In the genomic region with DNA sequence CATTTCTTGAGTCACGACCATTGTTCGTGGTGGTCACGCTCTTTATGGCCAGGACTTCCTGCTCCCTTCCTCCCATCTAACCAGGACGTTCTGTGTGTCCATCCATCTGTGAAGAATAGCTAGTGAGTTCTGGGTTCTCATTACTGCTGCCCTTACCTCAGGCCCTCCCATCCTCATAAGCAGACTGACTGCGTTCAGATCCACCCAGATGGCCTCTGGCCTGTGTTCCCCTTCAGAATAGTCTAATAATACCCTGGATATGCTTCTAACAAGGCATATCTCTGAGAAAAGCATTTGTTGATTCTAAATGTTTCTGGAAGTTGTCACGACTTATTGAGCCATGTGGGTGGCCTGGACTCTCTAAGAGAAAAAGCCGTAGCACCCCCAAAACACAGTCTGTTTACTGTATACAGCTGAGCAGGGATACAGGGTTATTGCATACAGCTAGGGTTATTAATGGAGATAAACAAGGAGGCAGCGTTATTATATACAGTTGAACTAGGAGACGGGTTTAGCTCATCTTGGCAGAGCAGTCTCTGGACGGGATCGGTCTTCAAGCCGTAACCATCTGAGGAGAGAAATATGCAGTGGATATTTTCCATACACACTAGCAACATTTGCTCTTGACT, we compare ENCODE assay signal across 19 mouse cellular contexts. TPM values are rescaled to one million over a fixed set of nuclear protein-coding genes. Genes with fewer than 3 reads are reported as not detected.
DNase-seq lines count a peak whose midpoint lies in the region; ATAC-seq and TF ChIP-seq lines count a peak whose summit lies in the region.
"Had no signal": no experiment of that assay in that cellular context is flagged by ENCODE, and none has a peak within 500 bp of the region (broad histone marks: within the 10 kb centered on the region; RNA-seq: fewer than 3 reads in every experiment).

No protein-coding gene starts in this region.

- 65% methylated on average over 12 of the region's 12 CpGs for WGBS in heart, adult 2 months
- 73% methylated on average over 12 of the region's 12 CpGs for WGBS in heart, embryonic 12.5 days
- 55% methylated on average over 12 of the region's 12 CpGs for WGBS in lung, embryonic 16.5 days
- WGBS in intestine, embryonic 16.5 days, result 44% methylated on average over 12 of the region's 12 CpGs
- 50% methylated on average over 12 of the region's 12 CpGs for WGBS in stomach, postnatal 0 days
- WGBS in forebrain, embryonic 13.5 days, result 86% methylated on average over 12 of the region's 12 CpGs

- no peaks in the 10 kb centered on the region for H3K79me2 ChIP-seq in heart, adult 2 months (replicated peaks; ENCODE audit: control insufficient read depth, insufficient read depth, low read length)

- no peaks in the 10 kb centered on the region for H3K36me3 ChIP-seq in heart, adult 2 months (ENCODE audit: control insufficient read depth, insufficient read depth, low read length)
- no peaks in the 10 kb centered on the region for H3K36me3 ChIP-seq in heart, embryonic 12.5 days
- H3K36me3 ChIP-seq in lung, embryonic 16.5 days (ENCODE audit: control insufficient read depth, insufficient read depth, low read length), result no peaks in the 10 kb centered on the region
- no peaks in the 10 kb centered on the region for H3K36me3 ChIP-seq in intestine, embryonic 16.5 days (ENCODE audit: control insufficient read depth, insufficient read depth, low read length)
- H3K36me3 ChIP-seq in stomach, postnatal 0 days (ENCODE audit: control insufficient read depth, insufficient read depth, low read length), result no peaks in the 10 kb centered on the region
- H3K36me3 ChIP-seq in forebrain, embryonic 13.5 days (ENCODE audit: poor library complexity, severe bottlenecking), result no peaks in the 10 kb centered on the region
- H3K36me3 ChIP-seq: forebrain, embryonic 10.5 days; heart, embryonic 10.5 days; hindbrain, embryonic 15.5 days; liver, embryonic 13.5 days; midbrain, embryonic 13.5 days had no signal

- H3K4me3 ChIP-seq in heart, adult 2 months, result no peak overlapping the region
- no peak overlapping the region for H3K4me3 ChIP-seq in heart, embryonic 12.5 days
- H3K4me3 ChIP-seq in lung, embryonic 16.5 days (ENCODE audit: low read length), result no peak overlapping the region
- H3K4me3 ChIP-seq in intestine, embryonic 16.5 days (ENCODE audit: low read length), result no peak overlapping the region
- H3K4me3 ChIP-seq in stomach, postnatal 0 days (ENCODE audit: low read depth, low read length), result no peak overlapping the region
- H3K4me3 ChIP-seq in forebrain, embryonic 13.5 days, result no peak overlapping the region
- H3K4me3 ChIP-seq: forebrain, embryonic 10.5 days; heart, embryonic 10.5 days; hindbrain, embryonic 15.5 days; liver, embryonic 13.5 days; midbrain, embryonic 13.5 days had no signal

- no peak for TF ChIP-seq POLR2A in heart, adult 2 months (IDR thresholded peaks at IDR 0.05; ENCODE audit: insufficient read depth, low read depth, low read length)

- H3K9ac ChIP-seq in heart, adult 2 months (ENCODE audit: low read depth, low read length), result no peak overlapping the region
- no peak overlapping the region for H3K9ac ChIP-seq in heart, embryonic 12.5 days
- no peak overlapping the region for H3K9ac ChIP-seq in lung, embryonic 16.5 days (ENCODE audit: low read length)
- H3K9ac ChIP-seq in intestine, embryonic 16.5 days (ENCODE audit: low read depth, low read length), result no peak overlapping the region
- H3K9ac ChIP-seq in stomach, postnatal 0 days (ENCODE audit: low read length), result no peak overlapping the region
- H3K9ac ChIP-seq in forebrain, embryonic 13.5 days, result no peak overlapping the region
- H3K9ac ChIP-seq: hindbrain, embryonic 15.5 days; liver, embryonic 13.5 days; midbrain, embryonic 13.5 days had no signal

- no peak for DNase-seq in heart, adult 2 months
- no peak for DNase-seq in lung, postnatal 14 days
- DNase-seq in stomach, postnatal 0 days (ENCODE audit: low spot score), result no peak
- no peak for DNase-seq in left cerebral cortex, adult 9 months (ENCODE audit: low spot score in 2 of 2)
- DNase-seq: cerebellum, adult 11 months; cerebellum, postnatal 10 days; kidney, adult 11 months; liver, embryonic 13.5 days; spleen, adult 18-20 months had no signal

- no peak overlapping the region for H3K4me2 ChIP-seq in heart, embryonic 12.5 days
- no peak overlapping the region for H3K4me2 ChIP-seq in lung, embryonic 16.5 days (ENCODE audit: low read depth, low read length)
- no peak overlapping the region for H3K4me2 ChIP-seq in intestine, embryonic 16.5 days (ENCODE audit: low read depth, low read length)
- H3K4me2 ChIP-seq in stomach, postnatal 0 days (replicated peaks; ENCODE audit: low read depth), result no peak overlapping the region
- no peak overlapping the region for H3K4me2 ChIP-seq in forebrain, embryonic 13.5 days
- H3K4me2 ChIP-seq: hindbrain, embryonic 15.5 days; liver, embryonic 13.5 days; midbrain, embryonic 13.5 days had no signal

- H3K27me3 ChIP-seq in heart, adult 2 months (ENCODE audit: control insufficient read depth, insufficient read depth, low read length), result no peaks in the 10 kb centered on the region
- H3K27me3 ChIP-seq in heart, embryonic 12.5 days (replicated peaks), result no peaks in the 10 kb centered on the region
- no peaks in the 10 kb centered on the region for H3K27me3 ChIP-seq in lung, embryonic 16.5 days (ENCODE audit: control insufficient read depth, insufficient read depth, low read depth, low read length)
- no peaks in the 10 kb centered on the region for H3K27me3 ChIP-seq in intestine, embryonic 16.5 days (replicated peaks; ENCODE audit: control insufficient read depth, insufficient read depth, low read length)
- no peaks in the 10 kb centered on the region for H3K27me3 ChIP-seq in stomach, postnatal 0 days (ENCODE audit: control insufficient read depth, insufficient read depth, low read length)
- H3K27me3 ChIP-seq in forebrain, embryonic 13.5 days, result 0 out of 2 replicates have a peak, but pooled peaks cover 4% of the 10 kb centered on the region
- H3K27me3 ChIP-seq: hindbrain, embryonic 15.5 days; liver, embryonic 13.5 days; midbrain, embryonic 13.5 days had no signal

- peaks cover 8% of the 10 kb centered on the region for H3K4me1 ChIP-seq in heart, adult 2 months (ENCODE audit: control insufficient read depth, insufficient read depth, low read length)
- H3K4me1 ChIP-seq in heart, embryonic 12.5 days (replicated peaks), result peaks cover 11% of the 10 kb centered on the region; the same call in 1 of the 2 replicates
- H3K4me1 ChIP-seq in lung, embryonic 16.5 days (replicated peaks; ENCODE audit: control insufficient read depth, insufficient read depth, low read length), result peaks cover 9% of the 10 kb centered on the region
- peaks cover 22% of the 10 kb centered on the region for H3K4me1 ChIP-seq in intestine, embryonic 16.5 days (ENCODE audit: control insufficient read depth, insufficient read depth, low read length)
- 0 out of 2 replicates have a peak, but pooled peaks cover 2% of the 10 kb centered on the region for H3K4me1 ChIP-seq in stomach, postnatal 0 days (replicated peaks; ENCODE audit: control insufficient read depth, insufficient read depth)
- H3K4me1 ChIP-seq in forebrain, embryonic 13.5 days, result no peaks in the 10 kb centered on the region
- H3K4me1 ChIP-seq: hindbrain, embryonic 15.5 days; midbrain, embryonic 13.5 days had no signal

- no peak for TF ChIP-seq EP300 in heart, adult 2 months (IDR thresholded peaks at IDR 0.05; ENCODE audit: insufficient read depth, low read depth, low read length)
- TF ChIP-seq EP300 in stomach, postnatal 0 days (optimal IDR thresholded peaks at IDR 0.05), result no peak

- no peaks in the 10 kb centered on the region for H3K9me3 ChIP-seq in heart, embryonic 12.5 days (replicated peaks)
- H3K9me3 ChIP-seq in lung, embryonic 16.5 days (ENCODE audit: control insufficient read depth, low read length), result no peaks in the 10 kb centered on the region
- no peaks in the 10 kb centered on the region for H3K9me3 ChIP-seq in intestine, embryonic 16.5 days (ENCODE audit: control insufficient read depth, low read length)
- no peaks in the 10 kb centered on the region for H3K9me3 ChIP-seq in stomach, postnatal 0 days (ENCODE audit: control insufficient read depth, low read length)
- no peaks in the 10 kb centered on the region for H3K9me3 ChIP-seq in forebrain, embryonic 13.5 days (replicated peaks)
- H3K9me3 ChIP-seq: forebrain, embryonic 10.5 days; heart, embryonic 10.5 days; hindbrain, embryonic 15.5 days; liver, embryonic 13.5 days; midbrain, embryonic 13.5 days had no signal

- H3K27ac ChIP-seq in heart, adult 2 months, result peak overlapping the region; percentile 57
- H3K27ac ChIP-seq in heart, embryonic 12.5 days (ENCODE audit: poor library complexity, severe bottlenecking), result no peak overlapping the region
- H3K27ac ChIP-seq in lung, embryonic 16.5 days (ENCODE audit: low read length), result peak overlapping the region; percentile 66
- H3K27ac ChIP-seq in intestine, embryonic 16.5 days (ENCODE audit: low read length), result peak overlapping the region; percentile 66
- peak overlapping the region; percentile 71 for H3K27ac ChIP-seq in stomach, postnatal 0 days (replicated peaks)
- no peak overlapping the region for H3K27ac ChIP-seq in forebrain, embryonic 13.5 days
- H3K27ac ChIP-seq: forebrain, embryonic 10.5 days; heart, embryonic 10.5 days; hindbrain, embryonic 15.5 days; liver, embryonic 13.5 days; midbrain, embryonic 13.5 days had no signal

- no peak for ATAC-seq in heart, embryonic 12.5 days (ENCODE audit: insufficient number of reproducible peaks, low FRiP score)
- peak; percentile 56 for ATAC-seq in lung, embryonic 16.5 days (ENCODE audit: low read depth)
- peak; percentile 87 for ATAC-seq in intestine, embryonic 16.5 days
- ATAC-seq in stomach, postnatal 0 days (ENCODE audit: low FRiP score, low TSS enrichment), result peak; percentile 70; the same call in 1 of the 2 replicates
- ATAC-seq in forebrain, embryonic 13.5 days, result no peak
- ATAC-seq: CD4-positive, CD25-positive, alpha-beta regulatory T cell, adult 4 months; lung, postnatal 0 days; midbrain, embryonic 13.5 days had no signal

- no peak for TF ChIP-seq CTCF in heart, adult 2 months (IDR thresholded peaks at IDR 0.05)
- no peak for TF ChIP-seq CTCF in stomach, postnatal 0 days (IDR thresholded peaks at IDR 0.05; ENCODE audit: low read depth)

- intact Hi-C loops in heart, adult 2 months (cut with DNase I), result no loop called here

RNA-seq across cellular contexts. Expression of a gene that starts 42.4 kb away (rescaled TPM):
- total RNA-seq in heart, adult 2 months (2021), result 10 to 100 TPM in 1 of 2 experiments, 1 to 10 TPM in 1; 8.5 to 10.4 TPM
- polyA plus RNA-seq in heart, adult 2 months (2012; rRNA removed), result 2.7 and 4.6 TPM in 2 replicates
- 3.7 and 3.9 TPM in 2 replicates for polyA plus RNA-seq in heart, embryonic 12.5 days (2016; fragmentation: Nextera tagmentation; extraction: Ambion mirVana)
- 4.3 and 4.5 TPM in 2 replicates for polyA plus RNA-seq in lung, embryonic 16.5 days (2015; fragmentation: Nextera tagmentation; extraction: Ambion mirVana)
- 14.5 and 17.3 TPM in 2 replicates for polyA plus RNA-seq in intestine, embryonic 16.5 days (2015; fragmentation: Nextera tagmentation; extraction: Ambion mirVana)
- polyA plus RNA-seq in stomach, postnatal 0 days (2015; fragmentation: Nextera tagmentation; extraction: Ambion mirVana), result 5.7 and 6.4 TPM in 2 replicates
- polyA plus RNA-seq in forebrain, embryonic 13.5 days (2015; fragmentation: Nextera tagmentation; extraction: Ambion mirVana), result 2.8 and 3.1 TPM in 2 replicates

Comparison
In these comparisons a context has a peak if more than half of its experiments do, and no peak if none do; other contexts are left out.
1. H3K27ac ChIP-seq: peak in heart, adult 2 months (single experiment), lung, embryonic 16.5 days (single experiment), intestine, embryonic 16.5 days (single experiment) and stomach, postnatal 0 days (single experiment); none in heart, embryonic 12.5 days (single experiment) and forebrain, embryonic 13.5 days (single experiment).
2. ATAC-seq: peak in lung, embryonic 16.5 days (single experiment), intestine, embryonic 16.5 days (single experiment) and stomach, postnatal 0 days (single experiment); none in heart, embryonic 12.5 days (single experiment) and forebrain, embryonic 13.5 days (single experiment).